Mouse (Mus musculus): ENCODE measurements around the gene Cnot8. TPM values are rescaled to one million over a fixed set of nuclear protein-coding genes. Genes with fewer than 3 reads are reported as not detected.

Cnot8 gene
- total RNA-seq, 1 experiment from 2014 or later: 45.4 TPM

GRCm38 (mm10) chr11:58104351-58104791 is 418 bp downstream of the Cnot8 start:
- DNase-seq: no peak

DNA sequence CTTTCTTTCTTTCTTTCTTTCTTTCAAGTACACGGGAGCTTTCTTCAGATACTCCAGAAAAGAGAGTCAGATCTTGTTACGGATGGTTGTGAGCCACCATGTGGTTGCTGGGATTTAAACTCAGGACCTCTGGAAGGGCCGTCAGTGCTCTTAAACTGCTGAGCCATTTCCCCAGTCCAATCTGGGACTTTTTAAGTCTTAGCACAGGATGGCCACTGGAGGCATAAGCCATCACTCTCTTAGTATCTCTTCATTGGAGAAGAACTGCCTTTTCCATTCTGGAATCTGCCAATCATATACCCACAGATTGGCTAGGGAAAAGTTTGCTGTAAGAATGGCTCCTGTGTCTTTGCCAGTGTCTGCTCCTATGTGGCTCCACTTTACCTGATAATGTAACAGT is 3.1 kb downstream of the Cnot8 start:
- DNase-seq: no peak

DNA sequence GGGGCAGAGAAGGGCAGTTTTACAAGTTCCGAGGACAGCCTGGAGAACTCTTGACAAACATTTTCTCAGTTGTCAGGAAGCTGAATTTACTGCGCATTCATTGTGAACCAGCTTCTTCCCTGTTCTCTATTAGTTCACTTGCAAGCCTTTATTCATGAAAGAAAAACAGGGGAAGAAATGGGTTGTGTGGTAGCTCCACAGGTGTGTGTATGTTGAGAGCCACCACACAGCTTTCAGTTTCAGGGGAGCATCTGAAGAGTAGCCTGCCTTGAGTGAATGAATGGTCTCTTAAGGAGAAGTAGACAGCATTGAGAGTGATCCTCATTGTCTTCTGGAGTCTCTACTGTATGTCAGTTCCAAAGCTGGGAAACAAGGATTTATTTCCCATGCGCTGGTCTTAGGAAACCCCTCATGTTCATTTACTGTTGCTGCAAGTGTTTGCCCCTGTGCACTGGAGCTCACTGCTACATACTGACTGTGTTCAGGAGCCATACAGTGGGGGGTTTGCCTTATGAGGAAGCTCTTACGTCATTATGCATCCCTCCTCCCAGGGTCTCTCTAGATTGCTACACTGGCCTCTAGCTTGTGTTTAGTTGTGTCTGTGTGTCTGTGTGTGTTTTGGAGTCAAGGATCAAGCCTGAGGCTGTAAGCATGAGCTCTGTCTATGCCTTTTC is 3.8 kb downstream of the Cnot8 start:
- no peak for DNase-seq

- no peak for DNase-seq
Measured at GRCm38 (mm10) chr11:58116560-58116959, 12.6 kb downstream of the Cnot8 start.

DNA sequence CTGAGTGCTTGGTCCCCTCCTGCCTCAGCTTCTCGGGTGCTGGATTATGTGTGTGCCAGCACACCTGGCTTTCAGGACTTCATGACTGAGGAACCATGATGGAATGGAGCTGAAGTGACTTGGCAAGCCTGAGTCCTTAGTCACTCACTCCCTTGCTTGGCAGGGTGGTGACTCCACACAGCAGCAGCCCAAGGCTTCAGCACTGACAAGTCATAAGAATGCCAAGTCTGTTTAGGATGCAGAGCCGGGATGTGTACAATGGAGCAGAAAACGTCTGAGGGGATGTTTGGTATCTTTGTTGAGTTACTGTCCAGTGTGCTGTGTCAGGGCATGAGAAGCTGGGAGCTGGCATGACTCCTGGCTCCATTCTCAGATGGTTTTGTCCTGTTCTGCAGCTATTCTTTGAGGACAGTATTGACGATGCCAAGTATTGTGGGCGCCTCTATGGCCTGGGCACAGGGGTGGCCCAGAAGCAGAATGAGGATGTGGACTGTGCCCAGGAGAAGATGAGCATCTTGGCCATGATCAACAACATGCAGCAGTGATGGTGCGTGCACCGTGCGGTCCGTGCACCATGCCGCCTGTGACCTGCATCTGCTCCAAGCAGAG is 13.2 kb downstream of the Cnot8 start:
- peak; percentile 48 for DNase-seq

DNA sequence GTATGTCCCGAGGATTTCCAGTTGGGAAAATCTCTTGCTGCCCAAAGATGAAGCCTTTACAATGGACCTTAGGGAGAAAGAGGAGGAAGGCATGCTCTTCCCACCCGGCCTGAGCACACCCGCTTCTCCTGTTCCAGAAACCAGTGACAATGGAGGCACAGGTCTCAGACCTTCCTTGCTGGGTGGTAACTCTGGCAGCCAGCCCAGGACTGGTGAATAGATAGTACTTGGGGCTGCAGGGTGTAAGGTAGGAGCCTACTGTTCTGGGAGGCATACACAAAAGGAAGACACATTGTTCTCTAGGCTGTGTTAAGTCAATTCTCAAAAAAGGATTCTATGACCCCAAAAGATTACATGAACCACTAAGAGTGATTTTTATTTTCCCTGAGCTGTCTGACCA is 16.7 kb downstream of the Cnot8 start:
- no peak for DNase-seq

GRCm38 (mm10) chr11:58121351-58121750 is 17.4 kb downstream of the Cnot8 start:
- DNase-seq: peak; percentile 56

DNA sequence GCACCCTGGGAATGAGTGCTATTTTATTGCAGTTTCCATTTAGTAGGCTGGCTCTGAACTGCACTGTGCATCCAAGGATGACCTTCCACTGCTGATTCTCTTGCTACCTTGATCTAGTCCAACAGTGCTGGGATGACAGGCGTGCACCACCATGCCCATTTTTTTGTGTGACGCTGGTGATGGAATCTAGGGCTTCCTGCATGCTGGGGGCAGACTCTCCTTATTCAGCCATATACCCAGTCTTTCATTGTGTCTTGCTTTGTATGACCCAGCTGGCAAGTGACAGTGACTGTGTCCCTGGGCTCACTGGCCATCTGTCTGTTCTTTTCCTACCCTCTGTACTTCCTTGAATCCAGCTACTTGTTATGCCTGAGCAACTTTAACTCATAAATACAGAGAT is 19.8 kb downstream of the Cnot8 start:
- no peak for DNase-seq

DNA sequence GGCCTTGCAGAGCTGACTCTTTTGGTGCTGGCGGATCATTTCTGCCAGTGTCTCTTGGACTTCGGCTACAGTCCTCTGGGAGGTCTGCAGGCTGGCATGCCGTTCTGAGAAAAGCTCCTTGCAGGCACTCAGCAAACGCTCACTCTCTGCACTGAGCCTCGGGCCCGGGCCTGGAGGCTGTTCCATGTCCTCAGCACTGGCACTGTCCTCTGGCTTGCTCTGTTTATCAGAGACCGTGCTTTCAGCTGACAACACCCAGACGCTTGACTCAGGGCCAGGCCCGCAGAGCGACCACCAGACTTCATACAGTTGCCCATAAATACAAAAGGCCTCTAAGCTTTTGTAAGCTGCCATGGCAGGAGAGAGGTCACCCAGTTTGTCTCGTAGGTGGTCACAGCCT is 21.1 kb downstream of the Cnot8 start:
- peak; percentile 27 for DNase-seq

- peak; percentile 92 for DNase-seq
Measured at GRCm38 (mm10) chr11:58126397-58127160, 22.6 kb downstream of the Cnot8 start.

DNA sequence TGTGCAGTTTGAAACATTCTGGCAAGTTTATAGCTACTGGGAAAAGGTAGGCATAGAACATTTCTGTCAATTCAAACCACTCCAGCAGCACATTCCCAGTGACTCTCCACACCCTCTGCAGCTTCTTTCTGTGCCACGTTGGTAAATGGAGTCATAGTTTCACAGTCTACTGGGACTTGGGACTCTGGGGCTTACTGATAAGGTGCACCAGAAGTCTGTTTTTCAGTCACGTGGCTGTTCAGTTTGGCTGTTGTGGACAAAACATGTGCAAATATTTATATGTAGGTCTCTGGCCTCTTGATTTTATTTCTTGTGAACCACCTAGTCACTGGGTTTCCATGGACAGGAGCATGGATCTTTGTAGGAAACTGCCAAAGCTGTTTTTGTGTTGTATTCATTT is 23.6 kb downstream of the Cnot8 start:
- no peak for DNase-seq

DNA sequence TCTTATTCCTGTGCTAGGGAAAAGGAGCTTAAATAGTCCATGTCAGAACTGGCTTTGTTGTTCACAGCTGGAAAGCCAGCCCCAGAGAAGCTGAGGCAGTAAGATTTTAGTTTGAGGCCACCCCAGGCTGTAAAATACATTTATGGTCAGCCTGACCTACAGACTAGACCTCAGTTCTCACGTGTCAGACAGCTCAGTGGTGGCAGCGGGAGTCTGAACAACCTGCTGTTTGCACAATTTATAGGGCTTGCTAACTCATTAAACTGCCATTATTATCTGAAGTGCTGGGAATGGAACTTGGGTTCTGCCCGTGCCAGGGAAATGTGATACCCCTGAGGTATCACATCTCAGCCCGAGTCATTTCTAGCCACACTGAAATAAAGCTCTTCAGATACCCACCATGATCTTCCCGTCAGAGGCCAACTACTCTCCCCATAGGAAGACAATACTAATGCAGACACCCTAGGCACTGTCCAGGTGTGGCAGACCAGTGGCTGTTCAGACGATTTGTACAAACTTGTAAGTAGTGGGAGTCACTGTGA is 25.4 kb downstream of the Cnot8 start:
- DNase-seq: no peak

DNA sequence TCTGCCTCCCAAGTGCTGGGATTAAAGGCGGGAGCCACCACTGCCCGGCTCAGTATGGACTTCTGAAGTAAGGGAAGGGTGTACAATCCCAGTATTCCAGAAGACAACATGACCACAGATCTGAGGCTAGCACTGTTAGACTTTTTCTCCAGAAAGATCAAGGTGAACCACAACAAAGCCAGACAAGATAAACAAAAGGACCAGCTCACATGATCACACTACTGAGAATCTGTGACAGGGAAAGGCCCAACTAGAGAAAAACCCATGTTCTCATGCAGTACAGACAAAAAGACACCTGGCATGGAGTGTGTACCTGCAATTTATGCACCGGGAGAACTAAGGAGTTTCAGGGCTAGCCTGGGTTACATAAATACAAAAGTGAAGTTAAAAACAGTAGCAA is 28.1 kb downstream of the Cnot8 start:
- DNase-seq: no peak

DNA sequence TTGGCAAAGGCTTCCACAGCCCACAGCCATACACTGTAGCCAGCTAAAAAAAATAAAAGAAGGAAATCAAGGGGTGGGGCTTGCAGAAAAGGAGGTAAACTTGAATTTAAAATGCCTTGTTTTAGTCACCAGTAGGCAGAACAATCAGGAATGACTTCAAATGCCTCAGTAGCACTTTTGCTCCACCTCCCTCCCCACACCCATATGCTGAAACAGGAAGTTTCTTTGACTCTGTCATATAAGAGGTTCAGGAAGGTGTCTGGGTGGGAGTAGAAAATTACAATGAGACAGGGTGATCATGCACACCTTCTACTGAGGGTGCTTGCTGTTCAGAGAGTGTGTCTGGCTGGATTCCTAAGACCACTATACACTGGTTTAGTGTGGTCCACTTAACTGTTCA is 30.9 kb downstream of the Cnot8 start:
- no peak for DNase-seq

DNA sequence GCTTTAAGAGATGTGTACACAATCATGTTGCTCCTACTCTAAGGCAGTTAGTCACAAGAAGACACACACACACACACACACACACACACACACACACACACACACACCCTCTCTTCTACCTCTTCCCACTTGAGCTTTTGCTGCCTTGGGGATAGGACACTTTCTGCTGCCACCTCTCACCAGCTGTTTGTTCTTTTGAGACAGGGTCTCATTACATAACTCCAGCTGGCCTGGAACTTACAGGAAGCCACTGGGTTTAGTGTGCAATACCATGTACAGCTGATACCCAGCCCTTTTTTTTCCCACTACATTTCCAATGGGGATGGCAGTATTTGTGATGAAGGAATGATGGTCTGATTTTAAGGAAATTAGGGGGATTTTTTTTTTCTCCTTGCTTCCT is 31.3 kb downstream of the Cnot8 start:
- no peak for DNase-seq

DNA sequence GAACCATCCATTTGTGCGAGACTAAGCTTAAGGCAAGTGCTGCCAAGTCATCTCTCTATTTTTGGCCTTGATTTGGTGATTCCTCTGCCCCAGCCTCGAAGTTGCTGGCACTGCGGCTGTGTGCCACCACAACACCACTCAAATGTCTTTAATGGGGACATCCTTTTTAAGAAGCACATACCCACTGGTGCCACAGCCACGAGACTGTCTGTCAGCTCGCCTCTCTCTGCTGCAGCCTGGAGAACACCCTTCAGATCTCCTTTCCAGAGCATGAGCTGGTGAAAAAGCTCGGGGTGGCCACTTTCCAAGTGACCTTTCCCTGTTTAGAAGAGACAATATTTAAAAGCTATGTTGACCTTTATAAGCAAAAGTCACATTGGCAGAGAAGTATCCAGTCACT is 32.7 kb downstream of the Cnot8 start:
- DNase-seq: peak; percentile 35

DNA sequence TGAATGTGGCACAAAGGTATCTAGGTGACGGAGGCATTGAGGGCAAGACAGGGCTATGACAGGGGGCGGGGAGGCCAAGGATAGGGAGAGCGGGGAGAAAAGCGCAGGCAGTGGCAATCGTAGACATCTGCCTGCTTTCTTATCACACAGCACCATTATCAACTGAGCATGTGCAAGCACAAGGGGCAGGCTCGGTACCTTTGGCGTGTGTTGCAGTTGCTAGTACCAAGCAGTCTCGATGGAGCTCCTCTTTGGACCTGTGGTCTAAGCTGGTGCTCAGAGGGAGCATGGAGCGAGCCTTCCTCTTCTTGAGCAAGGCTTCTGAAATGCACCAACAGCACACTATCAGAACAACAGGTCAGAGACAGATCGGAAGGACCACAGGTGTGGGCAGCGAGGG is 34.9 kb downstream of the Cnot8 start:
- DNase-seq: no peak

GRCm38 (mm10) chr11:58139466-58139865 is 35.5 kb downstream of the Cnot8 start:
- no peak for DNase-seq

DNA sequence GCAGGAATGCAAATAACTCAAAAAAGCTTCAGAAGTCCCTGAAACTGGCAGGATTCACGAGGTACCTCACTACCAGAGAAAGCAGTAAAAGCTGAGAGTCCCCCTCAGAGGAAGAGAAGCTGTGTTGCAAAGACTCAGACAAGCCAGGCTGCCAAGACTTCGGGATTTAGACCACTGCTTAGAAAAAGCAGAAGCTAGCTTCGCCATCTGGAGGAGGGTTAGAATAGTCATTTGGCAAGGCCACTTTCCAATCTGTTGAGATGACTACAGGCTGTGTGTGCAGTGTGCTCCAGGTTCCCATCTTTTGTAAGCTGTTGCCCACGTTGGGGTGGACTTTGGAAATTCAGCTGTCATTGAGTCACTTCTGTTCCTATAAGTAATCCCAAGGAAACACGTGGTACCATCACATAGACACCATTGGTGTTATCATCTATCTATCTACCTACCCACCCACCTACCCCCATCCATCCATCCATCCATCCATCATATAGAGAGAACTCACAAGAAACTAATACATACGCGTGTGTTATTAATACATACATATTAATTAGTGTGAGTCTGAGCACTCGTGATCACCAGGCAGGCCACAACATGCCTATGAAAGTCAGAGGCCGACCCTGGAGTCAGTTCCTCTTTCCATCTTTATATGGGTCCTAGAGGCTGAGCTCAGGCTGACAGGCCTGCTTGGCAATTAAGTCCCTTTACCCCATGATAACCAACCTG is 39.9 kb downstream of the Cnot8 start:
- no peak for DNase-seq

DNA sequence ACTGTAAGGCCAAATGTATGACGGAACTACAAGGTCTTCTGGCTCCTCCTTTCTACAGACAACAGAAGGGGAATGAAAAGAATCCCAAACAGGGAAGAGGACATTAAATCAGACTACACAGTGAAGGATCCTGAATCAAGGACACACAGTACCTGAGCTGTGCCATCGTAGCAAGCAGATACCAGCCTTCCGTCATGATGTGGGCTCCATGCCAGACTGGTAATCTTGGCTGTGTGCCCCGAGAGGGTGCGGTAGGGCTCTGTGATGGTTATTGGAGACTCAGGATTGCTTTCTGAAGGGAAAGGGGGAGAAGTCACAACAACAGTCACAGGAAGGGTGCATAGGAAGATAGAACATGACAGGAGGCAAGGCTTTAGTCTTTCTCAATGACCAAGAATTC is 42.3 kb downstream of the Cnot8 start:
- peak; percentile 82 for DNase-seq

- DNase-seq: no peak
Measured at GRCm38 (mm10) chr11:58155458-58155857, 51.5 kb downstream of the Cnot8 start.

DNA sequence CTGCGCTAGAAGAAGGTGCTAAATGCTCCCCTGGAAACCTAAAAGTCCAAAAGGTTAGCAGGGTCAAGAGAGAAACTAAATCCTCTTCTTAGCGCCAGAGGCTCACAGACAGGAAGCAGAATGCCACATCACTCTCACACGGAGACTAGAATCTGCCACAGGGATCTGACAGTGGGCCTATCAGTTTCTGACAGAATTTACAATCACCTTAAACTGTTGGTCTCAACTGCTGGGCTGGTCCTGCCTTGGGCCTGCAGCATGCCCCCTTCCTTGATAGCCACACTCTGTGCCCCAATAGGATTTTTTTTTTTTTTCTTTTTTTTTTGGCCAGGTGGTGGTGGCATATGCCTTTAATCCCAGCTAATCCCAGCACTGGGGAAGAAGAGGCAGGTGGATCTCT is 52.9 kb downstream of the Cnot8 start:
- DNase-seq: no peak

DNA sequence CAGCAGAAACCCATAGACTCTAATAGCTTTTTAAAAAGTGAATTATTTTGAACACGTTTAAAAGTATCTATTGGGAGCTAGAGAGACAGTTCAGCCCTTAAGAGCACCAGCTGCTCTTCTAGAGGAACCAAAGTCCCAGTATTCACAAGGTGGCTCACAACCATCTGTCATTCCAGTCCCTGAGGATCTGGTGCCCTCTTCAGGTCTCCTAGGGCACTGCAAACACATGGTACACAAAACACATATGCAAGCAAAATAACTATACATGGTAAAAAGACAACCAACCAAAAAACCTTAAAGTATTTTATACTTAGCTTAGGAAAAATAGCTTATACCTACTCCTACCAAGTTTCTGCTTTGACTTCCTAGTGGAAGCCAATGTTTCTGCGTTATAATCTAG is 61.1 kb downstream of the Cnot8 start:
- peak; percentile 24 for DNase-seq
